Mouse (Mus musculus) C2C12 (cell line): Measurements from ENCODE around the gene Gm48551.
A peak's percentile ranks its signal among the peaks of the same experiment; 100 is the strongest.

ENCODE experiments used
- CTCF ChIP-seq: IDR thresholded peaks from one replicate; pipeline ENCODE4 v1.5.1; 2011; ENCODE audit not compliant: control insufficient read depth, insufficient read depth, insufficient read length
- FOSL1 ChIP-seq: IDR thresholded peaks from one replicate; pipeline ENCODE4 v1.8.0; 2011; ENCODE audit warnings: mild to moderate bottlenecking, low read length; ENCODE audit not compliant: poor library complexity, insufficient read depth, severe bottlenecking
- MYOG ChIP-seq: IDR thresholded peaks from one replicate; pipeline ENCODE4 v1.6.1; 2011; ENCODE audit not compliant: control insufficient read depth, insufficient read length; ENCODE audit errors: extremely low read depth

GRCm38 (mm10) chr10:81350351-81351063, 33.8 kb upstream of the Gm48551 start, which contains the start of gene Hmg20b:
- TF ChIP-seq CTCF, result peak; percentile 57
- no peak for TF ChIP-seq MYOG
- no peak for TF ChIP-seq FOSL1
